Mouse (Mus musculus) G1E (cell line): Measurements from ENCODE around the gene Scnm1.

ENCODE experiments used
- CTCF ChIP-seq: IDR thresholded peaks from 2 replicates; pipeline ENCODE4 v1.5.1; 2012; ENCODE audit warnings: low read depth, low read length, inconsistent platforms, mixed read lengths
- GATA1 ChIP-seq: IDR thresholded peaks from 2 replicates; pipeline ENCODE4 v1.6.1; 2012; ENCODE audit warnings: borderline replicate concordance, low read length, inconsistent platforms, mixed read lengths
- GATA2 ChIP-seq: IDR thresholded peaks from 2 replicates; pipeline ENCODE4 v1.6.1; 2012; ENCODE audit warnings: low read depth, low read length, inconsistent platforms, borderline replicate concordance
- POLR2AphosphoS5 ChIP-seq: IDR thresholded peaks from 2 replicates; pipeline ENCODE4 v1.6.1; 2012; ENCODE audit warnings: low read depth, low read length, inconsistent platforms; ENCODE audit not compliant: insufficient replicate concordance
- TAL1 ChIP-seq: conservative IDR thresholded peaks from 2 replicates; pipeline ENCODE4 v1.6.1; 2012; ENCODE audit warnings: low read depth, low read length, inconsistent platforms, mixed read lengths

- TF ChIP-seq CTCF (no peak), POLR2AphosphoS5 (no peak), GATA1 (no peak), TAL1 (no peak), GATA2 (no peak)
These were observed 37.3 kb upstream of the Scnm1 start for GRCm38 (mm10) chr3:95171105-95171504.
